Mouse (Mus musculus) olfactory bulb, adult 2 months (tissue): ENCODE data around the gene Agpat3. TPM values are rescaled to one million over a fixed set of nuclear protein-coding genes. Genes with fewer than 3 reads are reported as not detected.

Experiments
- H3K27ac ChIP-seq: fragments of 200-500 bp; 2 replicates; pipeline ENCODE4 v1.5.1; 2012; ENCODE audit warnings: low read depth, low read length; ENCODE audit not compliant: insufficient read depth
- H3K4me1 ChIP-seq: fragments of 200-500 bp; 2 replicates; pipeline ENCODE4 v1.6.1; 2012; ENCODE audit warnings: low read length; ENCODE audit not compliant: control insufficient read depth, insufficient read depth
- H3K4me3 ChIP-seq: fragments of 200-500 bp; 2 replicates; pipeline ENCODE4 v1.5.1; 2012; ENCODE audit warnings: mild to moderate bottlenecking, low read depth, low read length, moderate library complexity; ENCODE audit not compliant: insufficient read depth
- CTCF ChIP-seq: fragments of 200-500 bp; IDR thresholded peaks from 2 replicates; pipeline ENCODE4 v1.5.1; 2012; ENCODE audit warnings: low read depth, mild to moderate bottlenecking, low read length, moderate library complexity; ENCODE audit not compliant: insufficient read depth
- POLR2A ChIP-seq: fragments of 200-500 bp; IDR thresholded peaks from 2 replicates; pipeline ENCODE4 v1.6.1; 2012; ENCODE audit warnings: mild to moderate bottlenecking, low read depth, low read length, moderate library complexity; ENCODE audit not compliant: insufficient read depth
- WGBS: fragments of 180-500 bp; shearing (Covaris S2); methylation state at CpG from one replicate; pipeline ENCODE4 v1.1.7; 2018; 5-methylcytosine and 5-hydroxymethylcytosine counted together
- polyA plus RNA-seq: library from polyadenylated mRNA; stranded (reverse); fragments of >200 nt; gene quantifications from 2 replicates; pipeline ENCODE4 v1.2.4, GENCODE M21; 2012; ENCODE audit warnings: low replicate concordance; ENCODE audit not compliant: missing spikeins, insufficient read depth, insufficient read length

The Agpat3 gene
- polyA plus RNA-seq, 1 experiment = not detected

GRCm38 (mm10) chr10:78238926-78239325 lies 113.4 kb downstream of the Agpat3 start:
- WGBS = 57% methylated on average over 6 of the region's 6 CpGs
- Histone ChIP-seq H3K27ac (no peak overlapping the region), H3K4me1 (peaks cover 17% of the 10 kb centered on the region), H3K4me3 (no peak overlapping the region)
- TF ChIP-seq POLR2A (no peak), CTCF (no peak)

- H3K4me3 ChIP-seq = no peak overlapping the region
- 80% methylated on average over 5 of the region's 5 CpGs for WGBS
- TF ChIP-seq POLR2A = no peak
- no peak for TF ChIP-seq CTCF
- H3K27ac ChIP-seq = 0 out of 2 replicates have a peak overlapping the region, but pooled peaks have one; percentile 6
- H3K4me1 ChIP-seq = peaks cover 17% of the 10 kb centered on the region
Observed at GRCm38 (mm10) chr10:78238297-78238696, 114.0 kb downstream of the Agpat3 start.

- no peak overlapping the region for H3K4me3 ChIP-seq
- H3K27ac ChIP-seq = no peak overlapping the region
- H3K4me1 ChIP-seq = peaks cover 15% of the 10 kb centered on the region
- no peak for TF ChIP-seq POLR2A
- TF ChIP-seq CTCF = no peak
- WGBS = 91% methylated on average over 6 of the region's 6 CpGs
Observed at GRCm38 (mm10) chr10:78237809-78238208, 114.5 kb downstream of the Agpat3 start.

GRCm38 (mm10) chr10:78236885-78237629 lies 115.2 kb downstream of the Agpat3 start:
- WGBS = 55% methylated on average over 8 of the region's 8 CpGs
- H3K4me1 ChIP-seq = peaks cover 19% of the 10 kb centered on the region
- H3K4me3 ChIP-seq = no peak overlapping the region
- TF ChIP-seq POLR2A (no peak), CTCF (no peak)
- H3K27ac ChIP-seq = no peak overlapping the region

- Histone ChIP-seq H3K4me3 (no peak overlapping the region), H3K4me1 (peaks cover 19% of the 10 kb centered on the region), H3K27ac (no peak overlapping the region)
- 84% methylated on average over 6 of the region's 6 CpGs for WGBS
- no peak for TF ChIP-seq POLR2A
- no peak for TF ChIP-seq CTCF
Observed at GRCm38 (mm10) chr10:78233756-78234155, 118.5 kb downstream of the Agpat3 start.

- H3K4me3 ChIP-seq = no peak overlapping the region
- WGBS = 91% methylated on average over 5 of the region's 5 CpGs
- H3K4me1 ChIP-seq = peaks cover 22% of the 10 kb centered on the region
- H3K27ac ChIP-seq = no peak overlapping the region
- no peak for TF ChIP-seq POLR2A
- no peak for TF ChIP-seq CTCF
Observed at GRCm38 (mm10) chr10:78233161-78233560, 119.1 kb downstream of the Agpat3 start.

- H3K27ac ChIP-seq = peak overlapping the region; percentile 47; the same call in 1 of the 2 replicates
- TF ChIP-seq POLR2A (no peak), CTCF (no peak)
- H3K4me3 ChIP-seq = no peak overlapping the region
- peaks cover 20% of the 10 kb centered on the region for H3K4me1 ChIP-seq
- WGBS = 47% methylated on average over 4 of the region's 4 CpGs
Observed at GRCm38 (mm10) chr10:78232301-78232980, 119.8 kb downstream of the Agpat3 start.

- WGBS = 75% methylated on average over 5 of the region's 5 CpGs
- TF ChIP-seq CTCF (no peak), POLR2A (no peak)
- H3K27ac ChIP-seq = 0 out of 2 replicates have a peak overlapping the region, but pooled peaks have one; percentile 3
- H3K4me3 ChIP-seq = no peak overlapping the region
- peaks cover 10% of the 10 kb centered on the region; the same call in 1 of the 2 replicates for H3K4me1 ChIP-seq
Observed at GRCm38 (mm10) chr10:78228560-78228928, 123.7 kb downstream of the Agpat3 start.
